Mouse (Mus musculus): ENCODE measurements around the gene Olfr1022.

DNA sequence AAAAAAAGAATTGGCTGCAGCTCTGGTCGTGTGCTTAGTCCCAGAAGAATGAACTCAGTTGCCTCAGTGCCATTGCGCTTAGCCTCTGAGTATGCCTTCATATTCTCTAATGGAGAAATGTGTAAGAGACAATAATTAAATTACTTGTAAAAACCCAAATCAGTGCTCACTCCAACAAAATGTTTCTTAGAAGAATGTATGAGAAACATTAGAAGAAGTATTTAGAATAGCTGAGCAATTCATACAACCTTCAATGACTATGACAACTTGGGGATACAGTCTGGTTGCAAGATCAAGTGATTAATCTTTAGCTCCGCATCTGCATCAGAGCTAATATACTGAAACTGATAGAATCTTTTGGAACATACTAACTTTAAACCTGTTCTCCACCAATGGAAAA, 36.6 kb downstream of the Olfr1022 start, which contains the start of gene Olfr1024:
- TF ChIP-seq CTCF (IDR thresholded peaks at IDR 0.05; ENCODE audit: low read depth) (no peak), EP300 (IDR thresholded peaks at IDR 0.05; ENCODE audit: low read depth) (no peak)

Data from liver, embryonic 14.5 days (tissue).